Mouse (Mus musculus) T-helper 2 cell (primary cell): ENCODE data around the gene Elk1.

Source experiments
- in situ Hi-C: fragments of 300-600 bp; cut with MboI, MseI; formaldehyde crosslinking; loops from one replicate; pipeline ENCODE4 v1.15.1; 2025; ENCODE audit warnings: high pct_unique_total_duplicates

Gene Elk1

GRCm38 (mm10) chrX:20950191-20950880 lies at the start of gene Elk1:
Gene Elk1, minus strand, starts transcription at chrX:20950608.
- in situ Hi-C loops: no loop called here

DNA sequence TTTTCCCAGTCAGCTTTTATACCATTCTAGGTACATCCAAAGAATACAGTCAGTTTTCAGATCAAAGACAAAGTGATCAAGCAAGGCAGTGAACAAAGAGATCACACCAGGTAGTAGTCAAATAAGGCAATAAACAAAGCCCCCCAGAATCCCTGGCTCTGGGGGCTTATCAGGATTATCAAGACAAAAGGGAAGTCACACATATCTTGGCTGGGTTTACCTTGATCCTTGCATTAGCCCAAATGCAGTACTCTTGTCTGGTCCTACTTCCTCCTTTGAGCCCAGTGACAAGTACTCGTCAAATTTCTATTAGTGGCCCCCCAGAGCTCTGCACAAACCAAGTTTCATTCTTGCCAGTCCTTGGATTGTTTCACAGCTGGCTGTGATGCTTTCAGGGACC lies 30.5 kb upstream of the Elk1 start:
- in situ Hi-C loops: no loop called here

GRCm38 (mm10) chrX:20961477-20962378 lies 11.3 kb upstream of the Elk1 start, which contains the start of gene Uxt:
Gene Uxt, minus strand, starts transcription at chrX:20962017.
- in situ Hi-C loops: no loop called here

DNA sequence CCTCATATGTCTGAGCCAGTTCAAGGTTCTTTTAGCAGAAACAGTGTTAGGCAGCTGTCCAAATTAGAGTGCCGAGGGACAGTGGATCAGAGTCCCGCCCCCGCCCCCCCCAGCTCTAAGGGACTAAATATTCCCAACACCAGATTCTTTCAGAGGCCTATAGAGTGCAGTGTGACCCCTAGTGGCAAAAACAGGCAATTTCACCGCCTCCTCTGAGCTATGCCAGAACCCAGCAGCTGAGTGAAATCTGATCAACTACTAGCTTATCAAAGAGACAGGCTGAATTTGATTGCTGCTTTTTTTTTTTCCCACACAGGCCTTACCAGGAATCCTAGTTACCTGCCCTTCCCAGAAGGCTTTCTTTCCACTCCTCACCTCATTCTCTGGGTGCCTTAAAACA lies 4.4 kb downstream of the Elk1 start:
- in situ Hi-C loops: no loop called here

GRCm38 (mm10) chrX:20931963-20932362 lies 18.4 kb downstream of the Elk1 start:
- in situ Hi-C loops: no loop called here

DNA sequence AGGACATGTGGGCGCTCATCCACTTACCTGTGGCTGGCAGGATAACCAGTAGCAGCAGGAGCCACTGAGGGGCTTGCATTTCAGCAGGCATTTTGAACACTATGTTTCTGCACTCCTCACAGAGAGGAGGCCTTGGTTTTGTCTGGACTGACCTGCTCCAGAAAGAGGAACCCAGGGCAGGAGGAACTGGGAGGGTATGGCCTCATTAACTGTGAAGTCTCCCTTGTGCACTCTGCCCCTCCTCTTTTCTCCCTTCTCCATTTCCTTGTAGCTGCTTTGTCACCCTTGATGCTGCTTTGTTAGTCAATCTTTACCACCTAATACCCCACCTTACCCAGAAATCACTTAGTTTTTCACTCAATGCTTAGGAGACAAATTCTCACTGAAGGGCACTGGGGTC lies 19.0 kb downstream of the Elk1 start, which contains the start of gene Cfp:
TSS of gene Cfp (minus strand) at position 192 of the 400 bp plus-strand sequence.
- in situ Hi-C loops: no loop called here

GRCm38 (mm10) chrX:20929859-20930258 lies 20.5 kb downstream of the Elk1 start:
- in situ Hi-C loops: no loop called here

GRCm38 (mm10) chrX:20924976-20925375 lies 25.4 kb downstream of the Elk1 start:
- in situ Hi-C loops: no loop called here

- in situ Hi-C loops: no loop called here
Measured at GRCm38 (mm10) chrX:20923506-20923905, 26.9 kb downstream of the Elk1 start.

DNA sequence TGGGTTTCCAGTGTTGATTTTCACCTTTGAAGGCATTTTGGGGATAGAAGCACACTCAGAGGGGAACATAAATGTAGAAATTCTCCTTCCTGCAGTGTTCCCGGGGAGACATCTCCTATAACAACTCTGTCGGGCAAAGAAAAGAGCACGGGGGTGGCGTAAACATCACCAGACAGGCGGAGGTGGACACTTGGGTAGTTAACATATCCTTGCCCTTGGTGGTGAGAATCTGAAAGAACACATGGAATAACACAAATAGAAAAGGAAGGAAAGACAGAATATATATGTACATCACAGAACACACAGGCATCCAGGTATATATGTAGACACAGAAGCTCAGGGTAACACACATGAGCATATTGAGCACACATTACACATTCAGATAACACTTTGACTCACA lies 29.0 kb downstream of the Elk1 start:
- in situ Hi-C loops: no loop called here

GRCm38 (mm10) chrX:20920844-20921364 lies 29.5 kb downstream of the Elk1 start, which contains the start of gene Syn1:
Gene Syn1, minus strand, starts transcription at chrX:20921004.
- in situ Hi-C loops: no loop called here

GRCm38 (mm10) chrX:20920249-20920843 lies 30.1 kb downstream of the Elk1 start:
- in situ Hi-C loops: no loop called here

DNA sequence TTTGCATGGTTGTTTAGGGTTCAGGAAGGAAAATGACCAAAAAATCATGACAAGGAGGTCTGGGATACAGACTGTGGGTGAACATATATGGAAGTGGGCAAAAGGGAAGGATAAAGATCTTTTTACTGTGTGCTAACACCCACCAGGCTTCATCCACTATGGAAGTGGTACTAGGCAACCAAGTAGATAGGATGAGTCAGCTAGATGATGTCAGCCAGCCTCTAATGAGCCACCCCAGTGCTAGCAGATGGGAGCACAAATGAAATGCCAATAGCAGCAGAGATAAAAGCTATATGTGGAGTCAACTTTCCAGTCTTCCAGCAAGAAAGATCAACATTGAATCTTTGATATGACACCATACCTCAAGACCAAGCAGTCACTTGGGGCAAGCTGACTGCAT lies 35.3 kb downstream of the Elk1 start:
- in situ Hi-C loops: no loop called here

DNA sequence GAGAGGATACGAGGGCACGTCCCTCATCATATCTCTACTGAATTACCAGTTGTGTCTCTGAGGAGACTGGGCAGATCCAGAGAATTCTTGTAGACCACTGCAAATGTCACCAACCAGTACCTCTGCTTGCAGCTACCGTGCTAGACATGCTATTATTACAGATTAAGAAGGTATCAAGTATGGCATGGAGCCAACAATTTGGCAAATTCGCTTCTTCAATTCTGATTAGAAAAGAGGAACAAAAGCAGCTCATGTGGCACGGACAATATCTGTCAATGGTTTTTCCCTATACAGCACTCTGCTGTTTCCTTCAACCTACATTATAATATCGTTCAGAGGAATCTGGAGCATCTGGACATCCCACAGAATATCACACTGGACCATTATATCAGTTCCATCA lies 36.7 kb downstream of the Elk1 start:
- in situ Hi-C loops: no loop called here

DNA sequence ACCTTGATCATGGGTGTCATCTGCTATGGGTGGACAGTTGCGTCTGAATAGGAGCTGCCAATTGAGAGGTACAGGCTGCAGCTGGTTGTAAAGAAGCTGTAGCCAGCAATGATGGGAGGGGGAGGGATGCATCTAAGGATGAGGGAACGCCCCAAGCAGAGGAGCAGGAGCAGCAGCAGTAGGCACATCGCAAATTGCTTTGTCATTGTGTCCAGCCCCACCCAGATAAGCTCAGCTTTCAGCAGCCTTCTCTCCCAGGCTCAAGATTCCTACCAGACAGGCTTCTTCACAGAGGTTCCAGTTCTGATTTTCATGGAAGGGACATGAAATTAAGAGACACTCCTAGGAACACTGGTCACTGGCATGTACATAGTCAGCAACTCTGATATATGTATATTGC lies 40.3 kb downstream of the Elk1 start:
- in situ Hi-C loops: no loop called here
